Mouse (Mus musculus): ENCODE measurements at regions not wholly inside any gene's neighbourhood (a gene's known extent, or its start where the extent isn't known, plus 50 kb on each side); places are given as distances from the start of the nearest gene placed in this dataset.

DNA sequence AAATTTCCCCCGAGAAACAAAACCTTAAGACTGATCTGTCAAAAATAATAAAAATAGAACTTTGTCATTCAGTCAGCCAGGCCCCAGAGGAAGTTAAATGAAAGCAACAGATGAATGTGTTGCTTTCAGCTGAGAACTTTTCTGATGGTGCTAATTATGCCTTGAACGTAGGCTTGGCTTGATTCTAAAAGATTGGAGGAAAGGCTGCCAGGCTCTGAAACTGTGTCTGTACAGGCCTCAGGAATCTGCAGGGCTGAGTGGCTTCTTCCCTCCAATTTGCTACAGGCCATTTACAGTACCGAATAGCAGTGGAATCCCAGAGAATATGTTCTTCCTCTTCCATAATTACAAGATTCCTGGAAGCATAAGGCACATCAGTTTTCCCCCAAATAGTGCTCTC lies 1103.2 kb upstream of the Crim1 start:
- peak; percentile 7 for DNase-seq

DNA sequence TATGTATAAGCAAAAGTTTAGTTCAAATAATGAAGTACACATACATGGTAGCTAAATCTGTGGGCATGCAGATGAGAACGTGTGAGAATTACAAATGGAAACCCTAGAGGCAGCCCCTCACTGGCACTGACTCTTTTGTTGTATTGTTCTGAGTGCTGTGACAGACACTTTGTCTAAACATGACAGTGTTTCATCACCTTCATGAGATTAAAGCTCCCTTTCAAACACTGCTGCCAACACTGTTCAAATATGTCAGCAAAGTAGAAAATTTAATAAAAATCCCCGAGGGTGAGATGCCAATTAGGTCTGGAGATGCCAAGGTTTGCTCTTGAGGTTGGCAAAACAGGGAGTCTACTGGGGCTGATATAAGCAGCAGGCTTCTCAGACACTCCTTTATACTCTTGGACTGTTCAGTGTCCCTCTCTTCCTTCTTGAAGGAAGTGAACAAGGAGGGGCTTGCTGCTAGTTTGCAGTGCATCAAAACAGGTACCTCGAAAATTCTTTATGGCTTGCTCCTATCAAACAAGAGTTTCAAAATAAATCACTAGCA lies 1100.9 kb upstream of the Crim1 start:
- no peak for DNase-seq

DNA sequence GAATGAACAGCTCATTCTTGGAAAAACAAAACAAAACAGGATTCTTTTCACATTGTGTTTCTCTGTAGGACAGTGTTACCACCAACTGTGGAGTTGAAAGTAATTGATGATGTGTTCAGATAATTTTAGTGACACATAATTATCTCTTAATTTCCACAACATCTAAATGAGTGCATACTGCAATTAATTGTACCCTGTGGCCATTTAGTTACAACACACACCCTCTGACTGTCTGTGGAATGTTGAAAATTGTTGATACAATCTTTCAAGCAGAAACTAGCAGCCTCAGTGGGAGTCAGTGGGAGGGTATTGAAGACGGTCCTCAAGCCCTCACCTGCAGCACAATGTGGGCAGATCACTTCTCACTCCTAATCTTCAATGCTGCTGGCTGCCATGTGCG lies 1084.1 kb upstream of the Crim1 start:
- DNase-seq, result no peak

DNA sequence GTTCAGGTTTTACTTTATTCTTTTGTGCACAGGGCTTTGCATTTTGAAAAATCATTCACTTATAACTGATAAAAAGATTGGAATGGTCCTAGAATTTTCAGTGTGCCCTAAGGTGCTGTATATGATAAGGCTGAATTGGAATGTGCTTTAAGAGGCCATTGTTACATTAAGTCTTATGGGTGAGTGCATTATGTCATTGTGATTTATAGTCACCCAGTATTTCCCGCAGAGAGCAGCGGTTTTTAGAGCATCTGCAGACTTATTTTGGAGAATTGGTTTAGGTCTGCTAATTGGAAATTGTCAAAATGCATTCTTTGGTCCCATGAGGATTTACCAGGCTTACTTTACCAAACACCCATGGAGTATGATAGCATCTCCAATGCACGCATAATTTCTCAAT lies 1083.1 kb upstream of the Crim1 start:
- DNase-seq, result no peak

DNA sequence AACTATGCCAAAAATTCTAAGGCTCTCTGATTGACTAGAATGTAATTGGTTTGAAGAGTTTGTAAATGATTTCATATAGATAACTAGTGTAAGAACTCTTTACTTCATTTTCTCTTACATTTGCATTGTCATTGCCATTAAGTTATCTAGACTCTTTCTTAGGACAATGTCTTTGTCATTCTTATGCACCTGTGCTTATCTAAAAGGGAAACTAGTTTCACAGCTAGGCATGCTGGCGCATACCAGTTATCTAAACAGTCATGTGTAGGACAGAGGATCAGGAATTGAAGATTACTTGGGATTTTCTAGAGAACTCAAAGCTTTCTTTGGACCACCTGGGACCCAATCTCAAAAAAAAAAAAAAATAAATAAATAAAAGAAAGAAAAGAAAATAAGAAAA lies 1081.6 kb upstream of the Crim1 start:
- DNase-seq, result no peak

DNA sequence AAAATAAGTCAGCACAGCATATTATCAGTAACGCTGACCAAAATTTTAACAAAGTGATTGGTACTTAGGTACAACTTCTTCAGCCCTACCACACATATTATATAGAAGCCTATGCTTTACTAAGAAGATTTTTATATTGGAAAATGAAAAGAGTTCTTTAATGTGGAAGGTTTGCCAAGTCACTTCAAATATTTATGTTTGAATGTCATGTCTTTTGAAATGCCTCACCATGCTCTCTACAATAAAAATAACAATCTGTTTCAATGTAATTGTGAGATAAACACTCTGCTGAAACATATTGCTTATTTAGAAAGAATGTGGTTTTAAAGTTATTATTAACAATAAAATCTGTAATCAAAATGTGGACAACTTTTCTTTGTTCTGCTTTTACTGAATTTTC lies 1073.0 kb upstream of the Crim1 start:
- DNase-seq, result no peak

All from right cerebral cortex, postnatal 4 days (tissue).